Mouse (Mus musculus) CH12.LX (cell line): Measurements from ENCODE around the gene Zbtb4. TPM values are rescaled to one million over a fixed set of nuclear protein-coding genes. Genes with fewer than 3 reads are reported as not detected.
A peak's percentile ranks its signal among the peaks of the same experiment; 100 is the strongest.

Experiments
- DNase-seq: peaks from one replicate; pipeline ENCODE4 v3.0.0-alpha.2; 2013; ENCODE audit errors: extremely low read depth
- H3K27ac ChIP-seq: 2 replicates; pipeline ENCODE4 v1.5.1; 2012; ENCODE audit warnings: low read depth, mild to moderate bottlenecking, control low read depth, moderate library complexity; ENCODE audit not compliant: insufficient read depth
- H3K27me3 ChIP-seq: replicated peaks from 2 replicates; pipeline ENCODE3; 2012; ENCODE audit warnings: inconsistent platforms
- H3K36me3 ChIP-seq, 2 experiments: replicated peaks in 1 of 2; 2 replicates each; pipeline versions ENCODE3 to v1.6.1; 2012; ENCODE audit warnings: inconsistent platforms in 1 of 2, low read length in 1 of 2, mild to moderate bottlenecking in 1 of 2, mixed read lengths in 1 of 2, moderate library complexity in 1 of 2; ENCODE audit not compliant: control insufficient read depth in 1 of 2, insufficient read depth in 1 of 2
- H3K4me1 ChIP-seq, 2 experiments: 2 replicates each; pipeline ENCODE4 v1.6.1; 2012; ENCODE audit warnings: inconsistent platforms in 1 of 2, moderate library complexity in 1 of 2; ENCODE audit not compliant: insufficient read depth in 2 of 2, control insufficient read depth in 1 of 2
- H3K4me2 ChIP-seq: 2 replicates; pipeline ENCODE4 v1.6.1; 2012; ENCODE audit warnings: low read depth, mild to moderate bottlenecking, control low read depth; ENCODE audit not compliant: poor library complexity, insufficient read depth, severe bottlenecking
- H3K4me3 ChIP-seq, 3 experiments: fragments of 150-350 bp in 1 of 3; sonication (generic) in 1 of 3; replicated peaks in 1 of 3; 2 replicates each; pipeline versions ENCODE3 to v1.5.1; 2011 to 2012; ENCODE audit warnings: low read depth in 2 of 3, low read length in 2 of 3, mild to moderate bottlenecking in 2 of 3, moderate library complexity in 2 of 3, control low read depth in 1 of 3, improper control_type of control experiment in 1 of 3, inconsistent platforms in 1 of 3, mixed read lengths in 1 of 3; ENCODE audit not compliant: poor library complexity in 1 of 3
- H3K79me2 ChIP-seq: replicated peaks from 2 replicates; pipeline ENCODE4 v1.6.1; 2012; ENCODE audit warnings: mild to moderate bottlenecking, moderate library complexity; ENCODE audit not compliant: control insufficient read depth, poor library complexity, insufficient read depth, severe bottlenecking; ENCODE audit errors: extremely low read depth
- H3K9ac ChIP-seq: 2 replicates; pipeline ENCODE4 v1.6.1; 2012; ENCODE audit warnings: low read depth, mild to moderate bottlenecking, control low read depth, moderate library complexity; ENCODE audit not compliant: insufficient read depth
- H3K9me3 ChIP-seq: replicated peaks from 2 replicates; pipeline ENCODE3; 2012; ENCODE audit warnings: low read length, inconsistent platforms, mixed read lengths
- CHD1 ChIP-seq: IDR thresholded peaks from 2 replicates; pipeline ENCODE4 v1.6.1; 2012; ENCODE audit warnings: low read depth, low read length, improper control_type of control experiment, inconsistent platforms
- CHD2 ChIP-seq: IDR thresholded peaks from 2 replicates; pipeline ENCODE4 v1.6.1; 2011; ENCODE audit warnings: low read length, improper control_type of control experiment
- CTCF ChIP-seq, 2 experiments: IDR thresholded peaks in 1 of 2; conservative IDR thresholded peaks in 1 of 2; 2 replicates each; pipeline ENCODE4 v1.5.1; 2011 to 2012; ENCODE audit warnings: low read depth in 2 of 2, low read length in 2 of 2, improper control_type of control experiment in 1 of 2, inconsistent platforms in 1 of 2, mild to moderate bottlenecking in 1 of 2, moderate library complexity in 1 of 2
- EP300 ChIP-seq: IDR thresholded peaks from 2 replicates; pipeline ENCODE4 v1.6.1; 2011; ENCODE audit warnings: low read length, improper control_type of control experiment
- ETS1 ChIP-seq: conservative IDR thresholded peaks from 2 replicates; pipeline ENCODE4 v1.6.1; 2012; ENCODE audit warnings: low read depth, mild to moderate bottlenecking, inconsistent platforms, low read length, improper control_type of control experiment, moderate library complexity
- IRF4 ChIP-seq: IDR thresholded peaks from 2 replicates; pipeline ENCODE4 v1.6.1; 2014; ENCODE audit warnings: low read depth, mild to moderate bottlenecking, inconsistent platforms, low read length, improper control_type of control experiment
- JUN ChIP-seq: IDR thresholded peaks from 2 replicates; pipeline ENCODE4 v1.6.1; 2011; ENCODE audit warnings: low read depth, mild to moderate bottlenecking, low read length, improper control_type of control experiment, moderate library complexity; ENCODE audit not compliant: insufficient read depth
- JUND ChIP-seq: conservative IDR thresholded peaks from 2 replicates; pipeline ENCODE4 v1.6.1; 2011; ENCODE audit warnings: low read depth, low read length, improper control_type of control experiment
- KAT2A ChIP-seq: IDR thresholded peaks from 2 replicates; pipeline ENCODE4 v1.6.1; 2012; ENCODE audit warnings: low read length, improper control_type of control experiment, inconsistent platforms; ENCODE audit not compliant: insufficient replicate concordance
- MAZ ChIP-seq: IDR thresholded peaks from 2 replicates; pipeline ENCODE4 v1.6.1; 2012; ENCODE audit warnings: low read depth, mild to moderate bottlenecking, inconsistent platforms, low read length, improper control_type of control experiment, moderate library complexity
- MEF2A ChIP-seq: IDR thresholded peaks from 2 replicates; pipeline ENCODE4 v1.6.1; 2014; ENCODE audit warnings: low read depth, mild to moderate bottlenecking, inconsistent platforms, low read length, improper control_type of control experiment, borderline replicate concordance
- MXI1 ChIP-seq: IDR thresholded peaks from 2 replicates; pipeline ENCODE4 v1.6.1; 2011; ENCODE audit warnings: mild to moderate bottlenecking, low read depth, low read length, improper control_type of control experiment
- PAX5 ChIP-seq: IDR thresholded peaks from 2 replicates; pipeline ENCODE4 v1.6.1; 2012; ENCODE audit warnings: low read length, inconsistent platforms, mixed read lengths
- POLR2A ChIP-seq: IDR thresholded peaks from 2 replicates; pipeline ENCODE4 v1.6.1; 2011; ENCODE audit warnings: low read depth, mild to moderate bottlenecking, improper control_type of control experiment, low read length
- RAD21 ChIP-seq: IDR thresholded peaks from 2 replicates; pipeline ENCODE4 v1.6.1; 2011; ENCODE audit warnings: low read depth, mild to moderate bottlenecking, low read length, improper control_type of control experiment, moderate library complexity
- RCOR1 ChIP-seq: conservative IDR thresholded peaks from 2 replicates; pipeline ENCODE4 v1.6.1; 2012; ENCODE audit warnings: low read depth, mild to moderate bottlenecking, inconsistent platforms, low read length, improper control_type of control experiment
- SMC3 ChIP-seq: IDR thresholded peaks from 2 replicates; pipeline ENCODE4 v1.6.1; 2011; ENCODE audit warnings: low read depth, low read length, improper control_type of control experiment
- TBP ChIP-seq: conservative IDR thresholded peaks from 2 replicates; pipeline ENCODE4 v1.6.1; 2011; ENCODE audit warnings: low read depth, low read length, improper control_type of control experiment
- USF2 ChIP-seq: conservative IDR thresholded peaks from 2 replicates; pipeline ENCODE4 v1.6.1; 2011; ENCODE audit warnings: low read depth, low read length, improper control_type of control experiment
- ZC3H11A ChIP-seq: IDR thresholded peaks from 2 replicates; pipeline ENCODE4 v1.6.1; 2012; ENCODE audit warnings: low read depth, mild to moderate bottlenecking, inconsistent platforms, low read length, improper control_type of control experiment
- ZKSCAN1 ChIP-seq: IDR thresholded peaks from 2 replicates; pipeline ENCODE4 v1.6.1; 2012; ENCODE audit warnings: low read depth, inconsistent platforms, low read length, improper control_type of control experiment, borderline replicate concordance
- ZNF384 ChIP-seq: IDR thresholded peaks from 2 replicates; pipeline ENCODE4 v1.6.1; 2012; ENCODE audit warnings: low read depth, low read length, improper control_type of control experiment, inconsistent platforms
- dilution Hi-C: fragments of 300-500 bp; cut with MboI; formaldehyde crosslinking; loops from 2 replicates; pipeline ENCODE4 v1.14.3; 2020; ENCODE audit warnings: low sequenced_read_pairs; ENCODE audit not compliant: extremely low pct_unique_long_range_greater_than_20kb, extremely low pct_ligation_motif_present
- in situ Hi-C: fragments of 300-500 bp; cut with MboI; formaldehyde crosslinking; loops from 3 replicates; pipeline ENCODE4 v1.14.3; 2019; ENCODE audit warnings: low sequenced_read_pairs, low pct_ligation_motif_present, low pct_unique_long_range_greater_than_20kb, mixed read lengths
- polyA plus RNA-seq: library from polyadenylated mRNA; unstranded; fragments of >175 nt; gene quantifications from 2 replicates; pipeline ENCODE4 v1.2.1, GENCODE M21; 2012; ENCODE audit warnings: low read depth; ENCODE audit not compliant: insufficient read length
- total RNA-seq, 2 experiments: library from RNA; depleted of rRNA; stranded (reverse); fragments of 300-350 nt in 1 of 2; fragments of >200 nt in 1 of 2; gene quantifications; 2 replicates each; pipeline ENCODE4 v1.2.3; 2012 to 2014

The Zbtb4 gene
- total and polyA plus RNA-seq, 3 experiments, result 0.75 to 3.4 (median 2.3) TPM

GRCm38 (mm10) chr11:69725951-69726350, 39.8 kb upstream of the Zbtb4 start:
- Histone ChIP-seq H3K27me3 (no peaks in the 10 kb centered on the region), H3K36me3 (no peaks in the 10 kb centered on the region), H3K9me3 (no peaks in the 10 kb centered on the region), H3K4me3 (no peak overlapping the region), H3K27ac (no peak overlapping the region), H3K4me2 (no peak overlapping the region), H3K4me1 (no peaks in the 10 kb centered on the region; a peak in 1 of 4 replicates), H3K9ac (no peak overlapping the region), H3K79me2 (no peaks in the 10 kb centered on the region)
- DNase-seq, result no peak
- in situ Hi-C loops, result no loop called here
- dilution Hi-C loops, result no loop called here
- no peak for TF ChIP-seq EP300
- TF ChIP-seq USF2, result no peak
- no peak for TF ChIP-seq TBP
- no peak for TF ChIP-seq JUN
- TF ChIP-seq ZNF384, result no peak
- no peak for TF ChIP-seq PAX5
- no peak for TF ChIP-seq CHD1
- no peak for TF ChIP-seq ETS1
- no peak for TF ChIP-seq CHD2
- TF ChIP-seq KAT2A, result no peak
- TF ChIP-seq RCOR1, result no peak
- TF ChIP-seq MEF2A, result no peak

- dilution Hi-C loops, result no loop called here
These were observed 36.6 kb upstream of the Zbtb4 start for GRCm38 (mm10) chr11:69729063-69729462.

More at GRCm38 (mm10) chr11:69729063-69729462, 36.6 kb upstream of the Zbtb4 start:
- peaks cover 5 to 11% of the 10 kb centered on the region in 2 experiments for H3K36me3 ChIP-seq
- H3K27ac ChIP-seq, result no peak overlapping the region
- H3K9me3 ChIP-seq, result no peaks in the 10 kb centered on the region
- no peaks in the 10 kb centered on the region for H3K27me3 ChIP-seq
- H3K9ac ChIP-seq, result no peak overlapping the region
- DNase-seq, result peak; percentile 80
- no peaks in the 10 kb centered on the region; a peak in 1 of 4 replicates for H3K4me1 ChIP-seq
- no peaks in the 10 kb centered on the region for H3K79me2 ChIP-seq
- no peak overlapping the region for H3K4me2 ChIP-seq
- no peak for TF ChIP-seq TBP
- TF ChIP-seq IRF4, result peak; percentile 43; the same call in 1 of the 2 replicates
- TF ChIP-seq ZC3H11A, result peak; percentile 25; the same call in 1 of the 2 replicates
- no peak for TF ChIP-seq MAZ
- TF ChIP-seq MXI1, result no peak
- no peak for TF ChIP-seq JUND
- no peak for TF ChIP-seq PAX5
- TF ChIP-seq ZKSCAN1, result no peak
- no peak for TF ChIP-seq MEF2A
- no peak for TF ChIP-seq POLR2A
- TF ChIP-seq CTCF (conservative IDR thresholded peaks at IDR 0.05 in 1 of 2, IDR thresholded peaks at IDR 0.05 in 1 of 2; ENCODE audit: low read depth in 2 of 2, low read length in 2 of 2), result peak; percentile 52 to 84
- TF ChIP-seq EP300, result no peak
- TF ChIP-seq RAD21, result peak; percentile 79
- peak; percentile 78 for TF ChIP-seq SMC3
- in situ Hi-C loops, result no loop called here
- H3K4me3 ChIP-seq, result no peak overlapping the region
